Mouse (Mus musculus) myocyte (in vitro differentiated cells): Measurements from ENCODE around the gene Fgd6. TPM values are rescaled to one million over a fixed set of nuclear protein-coding genes. Genes with fewer than 3 reads are reported as not detected.

Experiments used
- H3K27me3 ChIP-seq: one replicate; pipeline ENCODE4 v1.6.1; 2011; ENCODE audit not compliant: control insufficient read depth, insufficient read depth, insufficient read length
- H3K36me3 ChIP-seq: one replicate; pipeline ENCODE4 v1.6.1; 2011; ENCODE audit not compliant: control insufficient read depth, insufficient read depth
- H3K4me2 ChIP-seq: one replicate; pipeline ENCODE4 v1.6.1; 2011; ENCODE audit warnings: low read depth, control low read depth
- H3K4me3 ChIP-seq: one replicate; pipeline ENCODE4 v1.5.1; 2011; ENCODE audit warnings: mild to moderate bottlenecking, control low read depth, moderate library complexity
- H3K79me2 ChIP-seq: one replicate; pipeline ENCODE4 v1.6.1; 2011; ENCODE audit not compliant: control insufficient read depth, insufficient read depth
- H3ac ChIP-seq: one replicate; pipeline ENCODE4 v1.6.1; 2011; ENCODE audit not compliant: control insufficient read depth, insufficient read length
- CEBPB ChIP-seq: IDR thresholded peaks from 2 replicates; pipeline ENCODE4 v1.6.1; 2011; ENCODE audit warnings: mild to moderate bottlenecking, moderate library complexity; ENCODE audit not compliant: poor library complexity, insufficient read depth, severe bottlenecking
- E2F4 ChIP-seq: IDR thresholded peaks from one replicate; pipeline ENCODE4 v1.6.1; 2011; ENCODE audit warnings: mild to moderate bottlenecking, control low read depth, moderate library complexity; ENCODE audit not compliant: insufficient read depth
- MAX ChIP-seq: IDR thresholded peaks from one replicate; pipeline ENCODE4 v1.6.1; 2011; ENCODE audit warnings: low read depth, mild to moderate bottlenecking, control low read depth
- MYOD1 ChIP-seq, 3 experiments: IDR thresholded peaks; one replicate each; pipeline ENCODE4 v1.6.1; 2011; ENCODE audit warnings: control low read depth in 2 of 3, low read depth in 2 of 3, mild to moderate bottlenecking in 2 of 3, moderate library complexity in 1 of 3; ENCODE audit not compliant: insufficient read length in 2 of 3, control insufficient read depth in 1 of 3
- MYOG ChIP-seq, 3 experiments: IDR thresholded peaks; one replicate each; pipeline ENCODE4 v1.6.1; 2011; ENCODE audit warnings: control low read depth in 2 of 3, low read depth in 2 of 3, mild to moderate bottlenecking in 2 of 3; ENCODE audit not compliant: insufficient read length in 2 of 3, control insufficient read depth in 1 of 3, insufficient read depth in 1 of 3
- POLR2A ChIP-seq: IDR thresholded peaks from one replicate; pipeline ENCODE4 v1.6.1; 2011; ENCODE audit warnings: low read depth, mild to moderate bottlenecking, control low read depth, moderate library complexity; ENCODE audit not compliant: insufficient read length
- POLR2AphosphoS2 ChIP-seq: IDR thresholded peaks from one replicate; pipeline ENCODE4 v1.6.1; 2011; ENCODE audit warnings: low read depth, control low read depth; ENCODE audit not compliant: insufficient read length
- REST ChIP-seq: IDR thresholded peaks from one replicate; pipeline ENCODE4 v1.6.1; 2011; ENCODE audit warnings: mild to moderate bottlenecking, control low read depth, moderate library complexity; ENCODE audit not compliant: insufficient read depth, insufficient read length
- SRF ChIP-seq: IDR thresholded peaks from one replicate; pipeline ENCODE4 v1.6.1; 2011; ENCODE audit warnings: low read depth; ENCODE audit not compliant: control insufficient read depth, insufficient read length
- TCF12 ChIP-seq: IDR thresholded peaks from one replicate; pipeline ENCODE4 v1.6.1; 2011; ENCODE audit warnings: mild to moderate bottlenecking, control low read depth; ENCODE audit not compliant: poor library complexity, insufficient read depth, severe bottlenecking
- TCF3 ChIP-seq: IDR thresholded peaks from one replicate; pipeline ENCODE4 v1.6.1; 2011; ENCODE audit warnings: low read depth, control low read depth; ENCODE audit not compliant: insufficient read length
- USF1 ChIP-seq: IDR thresholded peaks from one replicate; pipeline ENCODE4 v1.6.1; 2011; ENCODE audit warnings: low read depth, mild to moderate bottlenecking, control low read depth, moderate library complexity
- polyA plus RNA-seq: library from polyadenylated mRNA; unstranded; fragments of >200 nt; fragmentation: generic; extraction: Trizol; gene quantifications from one replicate; pipeline ENCODE4 v1.2.1, GENCODE M21; 2012; ENCODE audit warnings: missing spikeins

Gene Fgd6
- polyA plus RNA-seq, 1 experiment: 1.7 TPM

- TF ChIP-seq TCF3 (no peak), MYOD1 (IDR thresholded peaks at IDR 0.05; ENCODE audit: control insufficient read depth in 1 of 3, insufficient read length in 2 of 3, low read depth in 2 of 3) (no peak), REST (no peak), TCF12 (no peak), POLR2A (no peak), SRF (no peak), CEBPB (no peak), POLR2AphosphoS2 (no peak), E2F4 (no peak), MYOG (IDR thresholded peaks at IDR 0.05; ENCODE audit: control insufficient read depth in 1 of 3, insufficient read depth in 1 of 3, insufficient read length in 2 of 3, low read depth in 2 of 3) (no peak), USF1 (no peak), MAX (no peak)
- H3K79me2 ChIP-seq: peaks cover 4% of the 10 kb centered on the region
- no peak overlapping the region for H3ac ChIP-seq
- no peaks in the 10 kb centered on the region for H3K36me3 ChIP-seq
- H3K4me2 ChIP-seq: no peak overlapping the region
- H3K27me3 ChIP-seq: no peaks in the 10 kb centered on the region
- H3K4me3 ChIP-seq: no peak overlapping the region
These were observed 9.5 kb downstream of the Fgd6 start for GRCm38 (mm10) chr10:94045301-94045700.

- Histone ChIP-seq H3ac (no peak overlapping the region), H3K4me2 (no peak overlapping the region), H3K27me3 (no peaks in the 10 kb centered on the region), H3K36me3 (no peaks in the 10 kb centered on the region), H3K79me2 (peaks cover 3% of the 10 kb centered on the region), H3K4me3 (no peak overlapping the region)
- TF ChIP-seq MAX (no peak), POLR2AphosphoS2 (no peak), MYOD1 (IDR thresholded peaks at IDR 0.05; ENCODE audit: control insufficient read depth in 1 of 3, insufficient read length in 2 of 3, low read depth in 2 of 3) (no peak), POLR2A (no peak)
These were observed 11.2 kb downstream of the Fgd6 start for GRCm38 (mm10) chr10:94047024-94047423.

- no peaks in the 10 kb centered on the region for H3K27me3 ChIP-seq
- no peak for TF ChIP-seq USF1
- no peak for TF ChIP-seq CEBPB
- H3K4me2 ChIP-seq: peak overlapping the region; percentile 26
- no peak overlapping the region for H3K4me3 ChIP-seq
- no peaks in the 10 kb centered on the region for H3K36me3 ChIP-seq
- no peak overlapping the region for H3ac ChIP-seq
- no peaks in the 10 kb centered on the region for H3K79me2 ChIP-seq
These were observed 12.2 kb downstream of the Fgd6 start for GRCm38 (mm10) chr10:94047845-94048559.

GRCm38 (mm10) chr10:94049121-94049520 is 13.3 kb downstream of the Fgd6 start:
- H3K4me3 ChIP-seq: no peak overlapping the region
- no peak overlapping the region for H3ac ChIP-seq
- H3K4me2 ChIP-seq: no peak overlapping the region
- H3K79me2 ChIP-seq: no peaks in the 10 kb centered on the region
- H3K27me3 ChIP-seq: no peaks in the 10 kb centered on the region
- TF ChIP-seq TCF12 (no peak), REST (no peak), USF1 (no peak), POLR2AphosphoS2 (no peak), SRF (no peak)
- no peaks in the 10 kb centered on the region for H3K36me3 ChIP-seq

- Histone ChIP-seq H3K36me3 (no peaks in the 10 kb centered on the region), H3K27me3 (no peaks in the 10 kb centered on the region), H3K4me3 (no peak overlapping the region), H3K79me2 (no peaks in the 10 kb centered on the region), H3K4me2 (no peak overlapping the region), H3ac (no peak overlapping the region)
- no peak for TF ChIP-seq USF1
- no peak for TF ChIP-seq CEBPB
- no peak for TF ChIP-seq REST
- TF ChIP-seq MYOD1 (IDR thresholded peaks at IDR 0.05; ENCODE audit: control insufficient read depth in 1 of 3, insufficient read length in 2 of 3, low read depth in 2 of 3): no peak
- no peak for TF ChIP-seq TCF12
- TF ChIP-seq E2F4: no peak
- no peak for TF ChIP-seq POLR2AphosphoS2
- no peak for TF ChIP-seq TCF3
These were observed 14.9 kb downstream of the Fgd6 start for GRCm38 (mm10) chr10:94050736-94051135.

- no peak overlapping the region for H3K4me3 ChIP-seq
- peaks cover 5% of the 10 kb centered on the region for H3K36me3 ChIP-seq
- H3ac ChIP-seq: no peak overlapping the region
- no peaks in the 10 kb centered on the region for H3K27me3 ChIP-seq
- H3K4me2 ChIP-seq: no peak overlapping the region
- TF ChIP-seq CEBPB (no peak), TCF3 (no peak), MAX (no peak), MYOD1 (IDR thresholded peaks at IDR 0.05; ENCODE audit: control insufficient read depth in 1 of 3, insufficient read length in 2 of 3, low read depth in 2 of 3) (no peak), POLR2AphosphoS2 (no peak), USF1 (no peak), SRF (no peak), POLR2A (no peak), REST (no peak)
- H3K79me2 ChIP-seq: no peaks in the 10 kb centered on the region
These were observed 20.7 kb downstream of the Fgd6 start for GRCm38 (mm10) chr10:94056487-94056886.
